Mouse (Mus musculus): ENCODE measurements at regions not wholly inside any gene's neighbourhood (a gene's known extent, or its start where the extent isn't known, plus 50 kb on each side); places are given as distances from the start of the nearest gene placed in this dataset.

DNA sequence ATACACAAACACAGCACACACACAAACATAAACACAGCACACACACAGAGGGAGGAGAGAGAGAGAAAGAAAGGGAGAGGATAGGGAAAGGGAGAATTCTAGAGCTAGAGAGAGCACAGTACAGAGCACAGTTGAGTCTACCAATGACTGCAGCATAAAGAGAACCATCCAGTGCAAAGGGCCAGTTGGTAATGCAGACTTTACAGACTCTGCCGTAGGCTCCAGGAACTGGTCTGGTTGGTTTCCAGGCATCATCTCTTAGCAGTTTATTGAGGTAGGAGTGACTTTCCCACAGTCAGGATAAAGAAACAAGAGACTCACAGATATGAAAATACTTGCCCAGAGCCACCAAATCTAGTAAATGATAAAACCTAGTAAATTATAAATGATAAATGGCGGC lies 208.5 kb downstream of the Tgfb2 start:
- TF ChIP-seq CTCF (IDR thresholded peaks at IDR 0.05; ENCODE audit: borderline replicate concordance, insufficient read depth, low read depth, low read length) = no peak
- no peak for TF ChIP-seq POLR2A (IDR thresholded peaks at IDR 0.05; ENCODE audit: borderline replicate concordance, insufficient read depth, low read length)

Data from cerebellum, adult 2 months (tissue).